Mouse (Mus musculus) ES-E14 (cell line): ENCODE measurements at regions not wholly inside any gene's neighbourhood (a gene's known extent, or its start where the extent isn't known, plus 50 kb on each side); places are given as distances from the start of the nearest gene placed in this dataset.

Experiments
- DNase-seq: peaks from one replicate; pipeline ENCODE4 v3.0.0-alpha.2; 2013; ENCODE audit warnings: low read depth, low spot score
- H3K27ac ChIP-seq: 2 replicates; pipeline ENCODE4 v1.5.1; 2012; ENCODE audit warnings: low read depth, mild to moderate bottlenecking, low read length, moderate library complexity, mixed read lengths; ENCODE audit not compliant: poor library complexity, insufficient read depth, severe bottlenecking
- H3K36me3 ChIP-seq: 2 replicates; pipeline ENCODE4 v1.6.1; 2012; ENCODE audit warnings: mild to moderate bottlenecking, low read length, moderate library complexity, mixed read lengths; ENCODE audit not compliant: control insufficient read depth, poor library complexity, insufficient read depth, severe bottlenecking
- H3K4me1 ChIP-seq, 2 experiments: fragments of 150-350 bp in 1 of 2; sonication (generic) in 1 of 2; 2 replicates each; pipeline ENCODE4 v1.6.1; 2012; ENCODE audit warnings: low read length in 2 of 2, mild to moderate bottlenecking in 1 of 2, mixed read lengths in 1 of 2; ENCODE audit not compliant: control insufficient read depth in 2 of 2, insufficient read depth in 2 of 2, poor library complexity in 1 of 2
- H3K4me3 ChIP-seq, 2 experiments: fragments of 150-350 bp in 1 of 2; sonication (generic) in 1 of 2; 2 replicates each; pipeline ENCODE4 v1.5.1; 2012; ENCODE audit warnings: low read length in 2 of 2, low read depth in 1 of 2, mild to moderate bottlenecking in 1 of 2, mixed read lengths in 1 of 2; ENCODE audit not compliant: insufficient read depth in 1 of 2, poor library complexity in 1 of 2, severe bottlenecking in 1 of 2
- H3K9ac ChIP-seq: 2 replicates; pipeline ENCODE4 v1.6.1; 2012; ENCODE audit warnings: low read depth, mild to moderate bottlenecking, low read length, mixed read lengths; ENCODE audit not compliant: poor library complexity, insufficient read depth, severe bottlenecking
- H3K9me3 ChIP-seq: fragments of 150-350 bp; sonication (generic); 2 replicates; pipeline ENCODE4 v1.6.1; 2012; ENCODE audit warnings: low read depth, mild to moderate bottlenecking, low read length; ENCODE audit not compliant: control insufficient read depth, insufficient read depth
- CHD2 ChIP-seq: IDR thresholded peaks from 2 replicates; pipeline ENCODE4 v1.6.1; 2014; ENCODE audit warnings: mild to moderate bottlenecking, low read depth, low read length, inconsistent platforms
- HCFC1 ChIP-seq: IDR thresholded peaks from 2 replicates; pipeline ENCODE4 v1.6.1; 2012; ENCODE audit warnings: low read length, inconsistent platforms, borderline replicate concordance; ENCODE audit not compliant: insufficient read depth
- MAFK ChIP-seq: IDR thresholded peaks from 2 replicates; pipeline ENCODE4 v1.6.1; 2014; ENCODE audit warnings: mild to moderate bottlenecking, low read depth, low read length, inconsistent platforms; ENCODE audit not compliant: insufficient read depth
- ZC3H11A ChIP-seq: IDR thresholded peaks from 2 replicates; pipeline ENCODE4 v1.6.1; 2012; ENCODE audit warnings: low read depth, mild to moderate bottlenecking, inconsistent platforms, low read length, borderline replicate concordance
- ZNF384 ChIP-seq: IDR thresholded peaks from 2 replicates; pipeline ENCODE4 v1.6.1; 2012; ENCODE audit warnings: low read depth, low read length, inconsistent platforms
- in situ Hi-C, 2 experiments: fragments of 600-800 bp; cut with MboI; formaldehyde crosslinking; loops; one replicate each; pipeline ENCODE4 v1.15.1; 2025; ENCODE audit warnings: low sequenced_read_pairs in 2 of 2, inconsistent platforms in 1 of 2; ENCODE audit not compliant: unreplicated experiment in 2 of 2

DNA sequence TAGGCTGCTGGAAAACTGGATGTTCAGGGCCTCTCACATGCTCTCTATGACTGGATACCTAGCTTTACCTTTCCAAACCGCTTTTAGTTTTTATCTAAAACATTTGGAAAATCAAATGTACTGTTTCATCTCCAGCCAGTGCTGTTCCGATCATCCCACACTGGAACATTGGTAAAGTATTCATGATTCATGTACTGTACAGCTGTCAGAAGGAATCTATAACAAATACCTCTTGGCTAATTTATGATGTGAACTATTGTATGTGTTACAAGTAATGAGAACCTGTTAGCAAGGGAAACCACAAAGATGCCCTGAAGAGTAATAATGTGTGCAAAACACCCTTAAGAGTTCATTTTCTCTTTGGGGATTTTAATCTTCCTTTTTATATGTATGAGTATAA is 190.6 kb downstream of the Lurap1l start:
- no peak overlapping the region for H3K27ac ChIP-seq
- no peaks in the 10 kb centered on the region for H3K4me1 ChIP-seq
- no peaks in the 10 kb centered on the region for H3K9me3 ChIP-seq
- no peak for TF ChIP-seq MAFK
- TF ChIP-seq ZC3H11A, result no peak
- TF ChIP-seq ZNF384, result no peak
- TF ChIP-seq HCFC1, result no peak
- no peak for TF ChIP-seq CHD2
- in situ Hi-C loops, result no loop called here
- H3K36me3 ChIP-seq, result no peaks in the 10 kb centered on the region
- DNase-seq, result no peak
- H3K4me3 ChIP-seq, result no peak overlapping the region
- no peak overlapping the region for H3K9ac ChIP-seq

- Histone ChIP-seq H3K4me3 (no peak overlapping the region), H3K4me1 (no peaks in the 10 kb centered on the region), H3K9ac (no peak overlapping the region), H3K36me3 (no peaks in the 10 kb centered on the region), H3K27ac (no peak overlapping the region), H3K9me3 (no peaks in the 10 kb centered on the region)
- TF ChIP-seq ZC3H11A, result no peak
- no peak for TF ChIP-seq MAFK
- no peak for TF ChIP-seq CHD2
- TF ChIP-seq ZNF384, result no peak
- no peak for TF ChIP-seq HCFC1
- DNase-seq, result no peak
- in situ Hi-C loops, result no loop called here
Observed at GRCm38 (mm10) chr4:81111307-81111706, 200.9 kb downstream of the Lurap1l start.

DNA sequence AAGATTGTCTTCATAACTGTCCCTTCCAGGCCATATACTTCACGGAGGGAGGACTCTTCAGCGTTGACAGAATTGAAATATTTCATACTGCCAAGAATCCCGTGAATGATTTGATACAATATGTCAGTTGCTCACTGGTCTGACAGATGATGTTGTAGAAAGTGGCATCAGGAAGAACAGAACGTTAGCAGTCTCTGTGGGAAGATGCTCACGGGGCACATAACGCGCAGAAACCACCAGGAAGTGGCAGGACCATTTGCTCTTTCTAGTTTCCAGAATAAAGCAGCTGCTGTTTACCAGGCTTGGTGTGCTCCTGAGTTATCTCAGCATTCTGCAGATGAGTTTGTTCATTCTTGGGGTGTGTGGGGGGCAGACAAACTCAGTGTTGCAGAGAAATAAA is 206.0 kb downstream of the Lurap1l start:
- Histone ChIP-seq H3K9me3 (no peaks in the 10 kb centered on the region), H3K9ac (no peak overlapping the region), H3K4me3 (no peak overlapping the region), H3K27ac (no peak overlapping the region), H3K4me1 (no peaks in the 10 kb centered on the region), H3K36me3 (no peaks in the 10 kb centered on the region)
- no peak for DNase-seq
- no peak for TF ChIP-seq MAFK
- no peak for TF ChIP-seq HCFC1
- in situ Hi-C loops, result no loop called here

DNA sequence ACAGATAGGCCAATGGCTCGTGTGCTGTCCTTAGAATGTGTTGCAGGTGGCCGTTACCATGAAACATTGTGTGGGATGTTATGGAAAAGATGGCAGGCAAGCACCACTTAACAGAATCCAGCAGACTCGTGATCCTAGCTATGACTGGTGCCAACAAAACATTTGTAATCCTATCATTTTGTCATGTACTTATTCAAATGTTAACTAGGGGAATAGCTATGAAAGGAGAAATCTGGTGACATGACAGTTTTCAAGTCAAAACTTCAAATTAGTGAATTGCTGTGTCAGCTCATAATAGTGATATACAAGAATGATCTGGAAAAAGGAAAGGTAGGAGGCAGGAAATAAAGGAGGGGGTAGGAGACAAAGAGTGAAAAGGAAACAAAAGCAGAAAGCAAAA is 213.7 kb downstream of the Lurap1l start:
- H3K27ac ChIP-seq, result no peak overlapping the region
- H3K9me3 ChIP-seq, result no peaks in the 10 kb centered on the region
- in situ Hi-C loops, result no loop called here
- no peak for DNase-seq
- H3K9ac ChIP-seq, result no peak overlapping the region
- H3K4me1 ChIP-seq, result no peaks in the 10 kb centered on the region
- H3K4me3 ChIP-seq, result no peak overlapping the region
- no peaks in the 10 kb centered on the region for H3K36me3 ChIP-seq
- no peak for TF ChIP-seq CHD2
- no peak for TF ChIP-seq HCFC1
- no peak for TF ChIP-seq ZC3H11A
- no peak for TF ChIP-seq ZNF384
- TF ChIP-seq MAFK, result no peak

- DNase-seq, result no peak
- TF ChIP-seq CHD2 (no peak), HCFC1 (no peak), MAFK (no peak), ZNF384 (no peak), ZC3H11A (no peak)
- in situ Hi-C loops, result no loop called here
- no peak overlapping the region for H3K4me3 ChIP-seq
- H3K4me1 ChIP-seq, result no peaks in the 10 kb centered on the region
- no peak overlapping the region for H3K27ac ChIP-seq
- H3K36me3 ChIP-seq, result no peaks in the 10 kb centered on the region
- H3K9me3 ChIP-seq, result no peaks in the 10 kb centered on the region
- no peak overlapping the region for H3K9ac ChIP-seq
Observed at GRCm38 (mm10) chr4:81129874-81130273, 219.4 kb downstream of the Lurap1l start.
